Mouse (Mus musculus) lung, adult 2 months (tissue): Measurements from ENCODE around the gene Cntnap2. TPM values are rescaled to one million over a fixed set of nuclear protein-coding genes. Genes with fewer than 3 reads are reported as not detected.

ENCODE experiments used
- DNase-seq: peaks from one replicate; pipeline ENCODE4 v3.0.0; 2022
- H3K4me1 ChIP-seq: fragments of 200-500 bp; 2 replicates; pipeline ENCODE4 v1.6.1; 2011; ENCODE audit warnings: low read length; ENCODE audit not compliant: control insufficient read depth, insufficient read depth
- H3K4me3 ChIP-seq: fragments of 200-500 bp; replicated peaks from 2 replicates; pipeline ENCODE3; 2011; ENCODE audit warnings: low read depth, mild to moderate bottlenecking, control low read depth, low read length; ENCODE audit errors: extremely low read depth
- CTCF ChIP-seq: fragments of 200-500 bp; IDR thresholded peaks from 2 replicates; pipeline ENCODE4 v1.5.1; 2011; ENCODE audit warnings: mild to moderate bottlenecking, low read length, control low read depth; ENCODE audit not compliant: insufficient read depth
- POLR2A ChIP-seq: fragments of 200-500 bp; IDR thresholded peaks from 2 replicates; pipeline ENCODE4 v1.6.1; 2011; ENCODE audit warnings: low read depth, mild to moderate bottlenecking, control low read depth, low read length, borderline replicate concordance; ENCODE audit errors: extremely low read depth
- WGBS: fragments of 180-500 bp; shearing (Covaris S2); methylation state at CpG from one replicate; pipeline ENCODE4 v1.1.7; 2018; 5-methylcytosine and 5-hydroxymethylcytosine counted together
- polyA plus RNA-seq: library from polyadenylated mRNA; depleted of rRNA; stranded (reverse); fragments of >200 nt; gene quantifications from 2 replicates; pipeline ENCODE4 v1.2.3, GENCODE M21; 2012

Cntnap2 gene
- polyA plus RNA-seq, 1 experiment = not detected

- WGBS = 55% methylated on average over 3 of the region's 3 CpGs
- H3K4me1 ChIP-seq = no peaks in the 10 kb centered on the region
- no peak for DNase-seq
- no peak overlapping the region for H3K4me3 ChIP-seq
- TF ChIP-seq CTCF (no peak), POLR2A (no peak)
These were observed 459.1 kb downstream of the Cntnap2 start for GRCm38 (mm10) chr6:45518221-45518620.

DNA sequence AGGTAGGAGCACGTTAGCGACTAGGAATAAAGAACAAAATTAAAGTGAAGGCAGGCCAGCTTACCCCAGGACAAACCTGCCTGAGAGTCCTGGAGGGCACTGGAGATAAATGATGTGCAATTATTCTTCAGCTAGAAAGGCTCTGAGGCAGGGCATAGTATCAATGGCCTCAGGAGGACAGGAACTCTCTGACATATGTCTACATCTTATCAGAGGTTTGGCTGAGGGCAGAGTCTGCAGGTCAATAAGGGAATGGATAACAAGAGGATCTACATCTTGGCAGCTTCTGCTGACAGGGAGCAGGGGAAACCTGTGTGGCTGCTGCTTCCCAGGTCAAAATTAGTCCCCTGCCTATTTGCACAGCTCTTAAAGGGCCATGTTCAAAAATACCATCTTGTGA is 477.8 kb downstream of the Cntnap2 start:
- DNase-seq = no peak
- no peaks in the 10 kb centered on the region for H3K4me1 ChIP-seq
- WGBS = 40% methylated on average over 2 of the region's 2 CpGs
- TF ChIP-seq CTCF = no peak
- TF ChIP-seq POLR2A = no peak
- no peak overlapping the region for H3K4me3 ChIP-seq

DNA sequence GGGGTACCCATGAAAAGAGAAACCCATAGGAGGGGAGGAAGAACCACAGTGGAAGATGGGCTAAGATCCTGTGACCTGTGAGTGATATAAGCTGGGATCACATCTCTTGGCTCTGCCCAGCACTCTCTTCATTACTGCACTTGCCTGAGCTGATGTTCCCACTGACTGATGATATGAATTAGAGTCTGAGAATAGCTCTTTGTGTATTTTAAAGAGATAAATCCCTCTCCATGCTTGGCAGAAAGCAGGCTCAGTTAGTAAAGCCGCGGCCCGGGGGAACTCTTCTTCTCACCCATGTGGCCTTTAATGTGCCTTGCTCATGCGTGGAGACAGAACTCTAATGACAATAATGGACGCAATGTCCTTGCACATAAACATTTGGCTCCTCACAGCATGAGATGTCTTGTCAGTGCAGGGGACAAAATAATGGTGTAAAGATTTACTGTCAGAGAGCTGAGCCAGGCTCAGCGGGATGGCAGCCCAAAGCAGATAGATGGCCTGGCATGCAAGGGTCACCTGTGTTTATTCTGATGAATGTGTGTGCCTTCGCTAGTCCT is 485.2 kb downstream of the Cntnap2 start:
- H3K4me1 ChIP-seq = no peaks in the 10 kb centered on the region
- TF ChIP-seq POLR2A (no peak), CTCF (no peak)
- WGBS = 44% methylated on average over 7 of the region's 7 CpGs
- H3K4me3 ChIP-seq = no peak overlapping the region
- DNase-seq = no peak

DNA sequence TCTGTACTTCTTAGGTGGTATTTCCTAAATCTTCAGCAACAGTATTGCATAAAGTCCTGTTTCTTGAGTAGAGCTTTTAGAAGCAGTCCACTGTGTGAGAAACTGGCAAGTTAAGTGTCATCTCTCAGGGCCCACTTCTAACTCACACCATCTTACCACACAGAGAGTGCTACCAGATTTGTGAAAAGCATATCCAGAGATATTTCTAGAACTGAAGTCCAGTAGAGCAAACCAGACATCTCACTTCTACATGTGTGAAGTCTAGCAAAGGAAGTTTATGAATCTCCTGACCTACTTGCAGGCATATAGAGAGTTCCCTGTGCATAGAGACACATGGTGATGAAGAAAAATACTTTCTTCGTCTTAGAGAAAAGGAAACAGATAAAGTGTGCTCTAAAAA is 500.6 kb downstream of the Cntnap2 start:
- no peak for TF ChIP-seq CTCF
- TF ChIP-seq POLR2A = no peak
- WGBS = 65% methylated on average over 1 of the region's 1 CpGs
- no peaks in the 10 kb centered on the region for H3K4me1 ChIP-seq
- no peak overlapping the region for H3K4me3 ChIP-seq
- DNase-seq = no peak

DNA sequence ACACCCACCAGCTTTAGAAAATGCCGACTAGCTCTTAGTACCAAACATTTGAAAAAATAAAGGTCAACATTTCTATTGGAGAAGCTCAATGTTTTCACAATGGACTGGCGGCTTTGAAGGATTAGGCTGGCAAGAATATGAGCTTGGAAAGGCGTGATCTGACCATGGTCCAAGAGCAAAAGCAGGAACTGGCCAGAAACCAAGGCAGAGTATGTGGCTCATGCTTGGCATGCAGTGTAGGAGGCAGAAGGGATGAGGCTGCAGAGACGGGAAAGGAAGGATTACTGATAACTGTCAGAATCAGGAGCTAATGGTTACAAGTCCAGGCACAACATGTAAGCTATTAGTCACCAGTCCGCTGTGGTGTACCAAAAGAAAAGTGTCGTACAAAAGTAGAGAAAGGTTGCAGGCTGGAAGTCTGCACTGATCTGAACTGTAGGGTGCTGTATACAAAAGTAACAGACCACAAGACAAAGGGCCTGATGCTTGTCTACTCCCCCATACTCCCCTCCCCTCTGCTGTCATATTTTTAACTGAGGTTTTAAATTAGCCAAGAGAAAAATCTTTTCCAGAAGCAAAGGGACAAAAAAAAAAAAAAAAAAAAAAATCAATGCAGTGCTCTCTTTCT is 525.4 kb downstream of the Cntnap2 start:
- WGBS = 59% methylated on average over 6 of the region's 6 CpGs
- Histone ChIP-seq H3K4me1 (no peaks in the 10 kb centered on the region), H3K4me3 (no peak overlapping the region)
- TF ChIP-seq CTCF (no peak), POLR2A (no peak)
- no peak for DNase-seq

DNA sequence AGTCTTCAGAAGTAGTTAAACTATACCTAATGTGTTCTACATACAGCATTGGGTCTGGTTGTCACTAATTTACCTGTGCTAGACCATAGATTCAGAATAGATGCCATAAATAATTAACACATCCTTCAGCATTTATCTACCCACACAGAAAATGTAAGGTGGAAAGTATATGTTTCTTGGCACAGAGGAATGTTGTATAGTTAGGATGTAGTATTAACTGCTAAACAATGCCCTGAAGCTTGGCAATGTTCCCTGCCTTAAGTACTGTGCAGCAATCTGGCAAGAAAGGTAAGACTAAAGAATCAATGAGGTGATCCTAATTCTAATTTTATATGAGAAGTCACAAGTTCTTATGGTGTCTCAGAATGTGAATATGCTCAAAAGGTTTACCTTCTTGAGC is 529.9 kb downstream of the Cntnap2 start:
- no peak for DNase-seq
- Histone ChIP-seq H3K4me1 (no peaks in the 10 kb centered on the region), H3K4me3 (no peak overlapping the region)
- TF ChIP-seq POLR2A = no peak

- no peak for DNase-seq
- H3K4me1 ChIP-seq = no peaks in the 10 kb centered on the region
- TF ChIP-seq CTCF (no peak), POLR2A (no peak)
- H3K4me3 ChIP-seq = no peak overlapping the region
These were observed 587.9 kb downstream of the Cntnap2 start for GRCm38 (mm10) chr6:45647017-45647416.

DNA sequence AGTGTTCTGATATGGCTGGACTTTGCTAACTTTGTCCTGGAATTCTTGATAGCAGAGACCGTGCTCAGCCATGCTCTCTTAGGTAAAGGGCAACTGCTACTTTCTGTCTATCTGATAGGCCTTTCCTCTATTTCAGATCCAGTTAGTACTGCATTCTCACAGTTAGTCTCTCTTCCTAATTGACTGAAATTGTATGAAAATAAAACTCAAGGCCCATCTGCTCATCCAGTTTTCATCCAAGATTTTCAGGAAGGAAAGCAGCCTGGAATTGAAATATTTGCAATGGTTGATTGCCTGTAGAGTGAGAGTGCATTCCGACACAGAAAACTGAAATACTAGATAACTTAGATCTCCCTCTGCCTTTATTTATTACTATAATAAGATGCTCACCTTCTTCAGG is 589.3 kb downstream of the Cntnap2 start:
- no peak for DNase-seq
- no peaks in the 10 kb centered on the region for H3K4me1 ChIP-seq
- no peak for TF ChIP-seq POLR2A
- TF ChIP-seq CTCF = no peak
- WGBS = 76% methylated on average over 2 of the region's 2 CpGs
- no peak overlapping the region for H3K4me3 ChIP-seq

- H3K4me3 ChIP-seq = no peak overlapping the region
- no peak for DNase-seq
- H3K4me1 ChIP-seq = no peaks in the 10 kb centered on the region
- TF ChIP-seq POLR2A (no peak), CTCF (no peak)
These were observed 641.1 kb downstream of the Cntnap2 start for GRCm38 (mm10) chr6:45700287-45700686.

- no peak overlapping the region for H3K4me3 ChIP-seq
- DNase-seq = no peak
- no peaks in the 10 kb centered on the region for H3K4me1 ChIP-seq
- TF ChIP-seq CTCF (no peak), POLR2A (no peak)
These were observed 732.5 kb downstream of the Cntnap2 start for GRCm38 (mm10) chr6:45791612-45792011.
